Mouse (Mus musculus): ENCODE data around the gene Tbc1d21. TPM values are rescaled to one million over a fixed set of nuclear protein-coding genes. Genes with fewer than 3 reads are reported as not detected.

The Tbc1d21 gene
- total RNA-seq, 2 experiments from 2014 or later = not detected

Other genes with a start within 250 kb of the Tbc1d21 start
- 0.17 TPM in 1 of 2 replicates, not detected in the other for gene Islr, start 166.1 kb downstream of the Tbc1d21 start, total RNA-seq (2014; fragmentation: Nextera tagmentation)
- gene Islr, start 166.1 kb downstream of the Tbc1d21 start, total RNA-seq (2017) = not detected in 2 replicates
- not detected in 2 replicates for gene Islr2, start 166.1 kb downstream of the Tbc1d21 start, total RNA-seq (2014; fragmentation: Nextera tagmentation)
- not detected in 2 replicates for gene Islr2, start 166.1 kb downstream of the Tbc1d21 start, total RNA-seq (2017)
- gene Pml, start 120.7 kb downstream of the Tbc1d21 start, total RNA-seq (2014; fragmentation: Nextera tagmentation) = 49.9 and 57.2 TPM in 2 replicates
- gene Pml, start 120.7 kb downstream of the Tbc1d21 start, total RNA-seq (2017) = 9.3 and 10.1 TPM in 2 replicates
- gene Stoml1, start 117.3 kb downstream of the Tbc1d21 start, total RNA-seq (2014; fragmentation: Nextera tagmentation) = 10.4 and 11.6 TPM in 2 replicates
- 6.3 and 17.7 TPM in 2 replicates for gene Stoml1, start 117.3 kb downstream of the Tbc1d21 start, total RNA-seq (2017)
- not detected in 2 replicates for gene Loxl1, start 57.3 kb downstream of the Tbc1d21 start, total RNA-seq (2014; fragmentation: Nextera tagmentation)
- not detected in 2 replicates for gene Loxl1, start 57.3 kb downstream of the Tbc1d21 start, total RNA-seq (2017)
- gene Insyn1, start 118.1 kb upstream of the Tbc1d21 start, total RNA-seq (2014; fragmentation: Nextera tagmentation) = not detected in 2 replicates
- gene Insyn1, start 118.1 kb upstream of the Tbc1d21 start, total RNA-seq (2017) = not detected in 2 replicates
- gene Cd276, start 185.0 kb upstream of the Tbc1d21 start, total RNA-seq (2014; fragmentation: Nextera tagmentation) = not detected in 2 replicates
- gene Cd276, start 185.0 kb upstream of the Tbc1d21 start, total RNA-seq (2017) = not detected in 2 replicates
- gene Nptn, start 211.8 kb upstream of the Tbc1d21 start, total RNA-seq (2014; fragmentation: Nextera tagmentation) = 115 and 137 TPM in 2 replicates
- 99.8 and 121 TPM in 2 replicates for gene Nptn, start 211.8 kb upstream of the Tbc1d21 start, total RNA-seq (2017)

All from granulocyte monocyte progenitor cell, adult 5-6 weeks (primary cell).